Mouse (Mus musculus): ENCODE results near the gene Ctla4. TPM values are rescaled to one million over a fixed set of nuclear protein-coding genes. Genes with fewer than 3 reads are reported as not detected.

Ctla4 gene
- total RNA-seq (2015; ENCODE audit: low replicate concordance) (not detected in 2 replicates), total RNA-seq (2017; ENCODE audit: low replicate concordance) (not detected in 2 replicates)

GRCm38 (mm10) chr1:60886981-60887380, at the start of gene Ctla4:
TSS of gene Ctla4 (plus strand) at chr1:60887000.
- no peak for ATAC-seq (replicated peaks; ENCODE audit: low FRiP score, poor library complexity, severe bottlenecking)

GRCm38 (mm10) chr1:60839161-60839560, 47.6 kb upstream of the Ctla4 start:
- ATAC-seq (replicated peaks; ENCODE audit: low FRiP score, poor library complexity, severe bottlenecking), result no peak

GRCm38 (mm10) chr1:60845318-60846060, 41.3 kb upstream of the Ctla4 start:
- ATAC-seq (replicated peaks; ENCODE audit: low FRiP score, poor library complexity, severe bottlenecking), result no peak

DNA sequence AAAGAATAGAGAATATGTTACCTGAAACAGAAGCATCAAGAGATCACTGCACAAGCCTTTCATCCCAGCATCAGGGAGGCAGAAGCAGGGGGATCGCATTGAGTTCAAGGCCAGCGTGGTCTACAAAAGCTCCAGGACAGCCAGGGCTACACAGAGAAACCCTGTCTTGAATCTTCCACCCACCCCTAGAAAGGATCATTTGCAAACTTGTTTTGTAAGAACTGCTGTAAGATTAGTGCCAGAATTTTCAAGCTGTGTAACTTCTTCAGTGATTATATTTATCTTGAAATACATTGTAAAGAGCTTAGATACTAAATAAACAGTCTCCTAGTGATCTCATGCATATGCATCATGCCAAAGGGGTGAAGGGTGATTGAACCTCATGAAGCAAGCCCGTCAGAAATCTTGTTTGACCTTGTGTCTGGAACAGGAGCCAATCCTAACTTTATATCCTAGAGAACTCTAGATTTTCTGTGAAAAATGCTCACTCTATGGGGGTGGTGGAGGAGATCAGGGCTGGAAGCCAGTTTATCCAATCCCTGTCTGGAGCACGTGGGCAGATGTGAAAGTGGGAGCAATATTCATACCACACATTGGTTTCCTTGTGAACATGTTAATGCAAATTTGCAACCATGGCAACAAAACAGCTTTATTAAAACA, 40.1 kb upstream of the Ctla4 start:
- no peak for ATAC-seq (replicated peaks; ENCODE audit: low FRiP score, poor library complexity, severe bottlenecking)

DNA sequence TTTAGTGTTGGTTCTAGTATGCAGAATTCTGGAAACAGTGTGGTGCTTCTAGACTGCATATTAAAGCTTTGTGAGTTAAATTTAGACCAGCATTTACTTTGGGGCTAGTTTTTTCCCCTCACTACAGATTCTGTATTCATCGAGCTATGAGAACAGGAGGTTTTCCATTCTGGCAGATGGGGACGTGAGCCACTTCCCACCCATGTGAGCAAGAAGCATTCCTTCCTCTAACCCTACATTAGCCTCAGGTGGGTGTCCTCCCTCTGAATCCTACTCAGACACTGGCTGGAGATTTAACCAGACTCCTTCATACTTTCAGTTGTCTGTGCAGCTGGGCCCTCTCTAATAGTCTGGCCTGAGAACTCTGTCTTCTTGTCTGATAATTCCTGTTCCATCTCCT, 37.7 kb upstream of the Ctla4 start:
- ATAC-seq (replicated peaks; ENCODE audit: low FRiP score, poor library complexity, severe bottlenecking), result no peak

DNA sequence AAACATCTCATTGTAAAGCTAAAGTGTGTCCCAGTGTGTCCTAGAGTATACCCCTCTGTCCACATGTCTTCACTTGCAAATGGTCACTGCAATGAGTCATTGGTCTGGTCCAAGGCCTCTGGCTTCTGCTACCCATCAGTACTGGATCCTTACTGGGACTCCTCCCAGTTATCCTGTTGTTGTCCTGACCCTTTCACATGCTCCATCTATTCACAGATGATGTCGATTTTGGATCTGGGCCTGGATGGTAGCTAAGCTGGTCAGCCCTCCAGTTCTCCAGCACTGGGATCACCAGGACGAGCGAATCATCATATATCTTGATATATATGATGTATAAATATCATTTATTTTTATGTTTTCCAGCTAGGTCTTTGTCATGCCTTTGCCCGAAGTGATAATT, 37.0 kb upstream of the Ctla4 start:
- no peak for ATAC-seq (replicated peaks; ENCODE audit: low FRiP score, poor library complexity, severe bottlenecking)

GRCm38 (mm10) chr1:60851041-60851781, 35.6 kb upstream of the Ctla4 start:
- no peak for ATAC-seq (replicated peaks; ENCODE audit: low FRiP score, poor library complexity, severe bottlenecking)

- ATAC-seq (replicated peaks; ENCODE audit: low FRiP score, poor library complexity, severe bottlenecking), result no peak
Observed at GRCm38 (mm10) chr1:60852075-60852769, 34.6 kb upstream of the Ctla4 start.

GRCm38 (mm10) chr1:60852770-60853147, 34.0 kb upstream of the Ctla4 start:
- no peak for ATAC-seq (replicated peaks; ENCODE audit: low FRiP score, poor library complexity, severe bottlenecking)

GRCm38 (mm10) chr1:60853330-60853956, 33.4 kb upstream of the Ctla4 start:
- no peak for ATAC-seq (replicated peaks; ENCODE audit: low FRiP score, poor library complexity, severe bottlenecking)

GRCm38 (mm10) chr1:60853991-60854390, 32.8 kb upstream of the Ctla4 start:
- ATAC-seq (replicated peaks; ENCODE audit: low FRiP score, poor library complexity, severe bottlenecking), result no peak

DNA sequence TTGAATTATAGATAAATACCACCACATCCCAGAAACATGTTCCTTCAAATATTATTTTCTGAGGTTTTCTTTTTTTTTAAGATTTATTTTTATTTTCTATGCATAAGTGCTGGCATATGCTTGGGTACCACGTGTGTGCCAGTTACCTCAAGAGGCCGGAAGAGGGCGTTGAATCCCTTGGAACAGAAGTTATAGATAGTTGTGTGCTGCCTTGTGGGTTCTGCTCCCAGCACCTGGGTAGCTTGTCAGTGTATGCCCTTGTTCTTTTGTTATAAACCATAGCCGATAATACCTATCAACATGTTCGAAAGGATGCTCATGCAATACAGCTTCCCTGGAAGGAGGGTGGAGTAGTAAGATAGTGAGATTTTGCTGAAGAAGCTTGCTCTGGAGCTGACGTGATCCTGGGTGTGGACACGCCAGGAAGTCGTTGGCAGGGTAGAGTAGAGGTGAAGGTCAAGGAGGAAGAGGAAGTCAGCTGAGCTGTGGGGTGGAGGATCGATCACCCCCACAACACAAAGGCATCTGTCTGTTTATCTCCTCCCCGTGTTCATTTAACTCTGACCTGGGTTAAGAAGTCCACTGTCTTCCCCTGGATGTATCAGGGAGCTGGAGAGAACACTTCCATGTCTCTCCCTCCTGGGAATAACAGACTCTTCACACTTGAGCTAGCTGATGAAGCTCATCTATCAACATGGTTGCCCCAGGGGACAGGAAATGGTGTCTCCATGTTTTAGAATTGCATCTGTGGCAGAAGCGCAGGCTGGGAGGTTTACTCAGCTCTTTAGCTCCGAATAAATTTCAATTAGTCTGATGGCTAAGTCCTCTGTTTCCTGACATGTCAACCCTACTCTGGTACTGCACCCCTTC, 29.2 kb upstream of the Ctla4 start:
- ATAC-seq (replicated peaks; ENCODE audit: low FRiP score, poor library complexity, severe bottlenecking), result no peak

- ATAC-seq (replicated peaks; ENCODE audit: low FRiP score, poor library complexity, severe bottlenecking), result no peak
Observed at GRCm38 (mm10) chr1:60859159-60859558, 27.6 kb upstream of the Ctla4 start.

DNA sequence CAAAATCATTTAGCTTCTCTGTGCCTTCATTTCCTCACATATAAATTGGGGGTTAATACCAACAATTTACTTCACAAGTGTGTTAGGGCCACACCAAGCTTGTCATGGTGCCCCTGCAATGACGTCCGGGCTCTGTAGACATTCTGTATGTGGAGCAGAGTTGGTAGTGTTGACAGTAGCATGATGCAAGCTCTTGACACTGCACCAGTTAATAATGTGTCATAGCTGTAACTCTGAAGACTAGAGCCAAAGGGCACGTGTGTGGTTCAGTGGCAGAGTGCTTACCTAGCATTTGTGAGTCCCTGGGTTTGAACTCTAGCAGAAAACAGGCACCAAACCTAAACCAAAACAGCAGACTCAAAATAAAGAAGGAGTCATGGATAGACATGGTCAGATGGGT, 27.0 kb upstream of the Ctla4 start:
- no peak for ATAC-seq (replicated peaks; ENCODE audit: low FRiP score, poor library complexity, severe bottlenecking)

GRCm38 (mm10) chr1:60860357-60860946, 26.3 kb upstream of the Ctla4 start:
- ATAC-seq (replicated peaks; ENCODE audit: low FRiP score, poor library complexity, severe bottlenecking), result no peak

GRCm38 (mm10) chr1:60860955-60861354, 25.8 kb upstream of the Ctla4 start:
- no peak for ATAC-seq (replicated peaks; ENCODE audit: low FRiP score, poor library complexity, severe bottlenecking)

- ATAC-seq (replicated peaks; ENCODE audit: low FRiP score, poor library complexity, severe bottlenecking), result no peak
Observed at GRCm38 (mm10) chr1:60861431-60861830, 25.4 kb upstream of the Ctla4 start.

- ATAC-seq (replicated peaks; ENCODE audit: low FRiP score, poor library complexity, severe bottlenecking), result no peak
Observed at GRCm38 (mm10) chr1:60862510-60862909, 24.3 kb upstream of the Ctla4 start.
